Mouse (Mus musculus): ENCODE data around the gene Gm9117. TPM values are rescaled to one million over a fixed set of nuclear protein-coding genes. Genes with fewer than 3 reads are reported as not detected.
"Not testable (repeated sequence)": the region's sequence is repeated elsewhere in the genome, so short reads cannot be mapped to it uniquely, and the experiment has no call there.

The Gm9117 gene
- polyA plus RNA-seq (2012; rRNA removed) (not detected in 2 replicates), polyA plus RNA-seq (2014; fragmentation: Nextera tagmentation; extraction: Ambion mirVana) (not detected in 2 replicates)

DNA sequence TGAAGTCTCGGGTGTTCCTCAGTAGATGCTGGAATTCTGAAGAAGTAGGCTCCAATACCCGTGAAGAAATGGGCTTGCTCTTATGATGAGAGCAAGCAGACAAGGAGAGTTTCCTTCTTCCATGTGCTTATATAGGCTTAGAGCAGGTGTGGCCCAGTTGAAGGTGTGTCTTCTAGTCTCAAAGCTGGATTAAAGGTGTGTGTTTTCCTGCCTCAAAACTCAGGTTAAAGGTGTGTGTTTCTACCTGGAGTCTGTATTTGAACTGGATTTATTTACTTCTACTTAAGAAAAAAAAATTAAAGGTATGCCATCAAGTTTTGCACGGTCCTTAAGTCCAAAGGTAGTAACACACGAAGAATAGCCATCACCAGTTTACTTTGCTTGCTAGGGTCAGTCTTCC, at the start of gene Gm9117:
TSS of gene Gm9117 (minus strand) at position 101 of the 400 bp plus-strand sequence.
- H3K4me1 ChIP-seq (replicated peaks; ENCODE audit: control insufficient read depth in 2 of 2, insufficient read depth in 2 of 2, low read length in 1 of 2); H3K4me3 ChIP-seq (ENCODE audit: insufficient read depth in 1 of 2, low read depth in 2 of 2, low read length in 2 of 2); H3K9ac ChIP-seq (replicated peaks); H3K9me3 ChIP-seq (ENCODE audit: control insufficient read depth, low read length); H3K27me3 ChIP-seq (ENCODE audit: control insufficient read depth, insufficient read depth, low read length); ATAC-seq (ENCODE audit: insufficient read depth); H3K36me3 ChIP-seq (replicated peaks; ENCODE audit: control insufficient read depth, insufficient read depth, low read depth); DNase-seq (ENCODE audit: low read depth in 3 of 3, low spot score in 3 of 3); H3K27ac ChIP-seq; H3K4me2 ChIP-seq (ENCODE audit: low read depth): not testable (repeated sequence)
- 66% methylated on average over 3 of the region's 4 CpGs for WGBS (ENCODE audit: insufficient replicate concordance)

GRCm38 (mm10) chr3:93968938-93969337, 25.6 kb upstream of the Gm9117 start:
- H3K36me3 ChIP-seq (replicated peaks; ENCODE audit: control insufficient read depth, insufficient read depth, low read depth); H3K9ac ChIP-seq (replicated peaks); H3K4me3 ChIP-seq (ENCODE audit: insufficient read depth in 1 of 2, low read depth in 2 of 2, low read length in 2 of 2); H3K27ac ChIP-seq; ATAC-seq (ENCODE audit: insufficient read depth); H3K27me3 ChIP-seq (ENCODE audit: control insufficient read depth, insufficient read depth, low read length); H3K9me3 ChIP-seq (ENCODE audit: control insufficient read depth, low read length); H3K4me2 ChIP-seq (ENCODE audit: low read depth); H3K4me1 ChIP-seq (replicated peaks; ENCODE audit: control insufficient read depth in 2 of 2, insufficient read depth in 2 of 2, low read length in 1 of 2); DNase-seq (ENCODE audit: low read depth in 3 of 3, low spot score in 3 of 3): not testable (repeated sequence)
- 64% methylated on average over 6 of the region's 6 CpGs for WGBS (ENCODE audit: insufficient replicate concordance)

GRCm38 (mm10) chr3:93961214-93961613, 17.9 kb upstream of the Gm9117 start, which contains the start of gene Tdpoz5:
TSS of gene Tdpoz5 (minus strand) at chr3:93961314.
- H3K36me3 ChIP-seq (replicated peaks; ENCODE audit: control insufficient read depth, insufficient read depth, low read depth); H3K27me3 ChIP-seq (ENCODE audit: control insufficient read depth, insufficient read depth, low read length); ATAC-seq (ENCODE audit: insufficient read depth); H3K4me2 ChIP-seq (ENCODE audit: low read depth); DNase-seq (ENCODE audit: low read depth in 3 of 3, low spot score in 3 of 3); H3K9ac ChIP-seq (replicated peaks); H3K9me3 ChIP-seq (ENCODE audit: control insufficient read depth, low read length); H3K4me3 ChIP-seq (ENCODE audit: insufficient read depth in 1 of 2, low read depth in 2 of 2, low read length in 2 of 2); H3K27ac ChIP-seq; H3K4me1 ChIP-seq (replicated peaks; ENCODE audit: control insufficient read depth in 2 of 2, insufficient read depth in 2 of 2, low read length in 1 of 2): not testable (repeated sequence)
- 32% methylated on average over 2 of the region's 4 CpGs for WGBS (ENCODE audit: insufficient replicate concordance)

DNA sequence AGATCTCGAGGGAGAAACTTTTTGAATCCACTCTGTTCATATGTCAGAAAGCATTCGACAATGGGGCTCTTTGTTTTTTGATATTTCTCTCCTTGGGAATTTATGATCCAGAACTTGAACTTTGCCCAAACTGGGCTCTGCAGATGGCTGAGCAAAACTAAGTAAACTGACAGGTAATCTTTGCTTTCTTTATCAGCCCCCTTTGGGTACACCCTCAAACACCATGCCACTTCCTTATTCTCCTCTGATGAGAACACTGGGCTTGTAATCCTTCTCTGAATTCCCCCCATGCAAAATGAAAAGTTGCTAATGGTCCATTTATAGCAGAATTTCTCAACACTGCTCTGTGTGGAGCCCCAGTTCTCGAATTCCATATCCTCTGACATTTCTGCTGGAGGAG, 5.0 kb downstream of the Gm9117 start:
- no CpG with 5 or more reads among the region's 3 CpGs for WGBS (ENCODE audit: insufficient replicate concordance)

More for the DNA sequence above, 5.0 kb downstream of the Gm9117 start:
- DNase-seq (ENCODE audit: low read depth in 3 of 3, low spot score in 3 of 3); ATAC-seq (ENCODE audit: insufficient read depth); H3K4me3 ChIP-seq (ENCODE audit: insufficient read depth in 1 of 2, low read depth in 2 of 2, low read length in 2 of 2); H3K27ac ChIP-seq; H3K9me3 ChIP-seq (ENCODE audit: control insufficient read depth, low read length); H3K4me1 ChIP-seq (replicated peaks; ENCODE audit: control insufficient read depth in 2 of 2, insufficient read depth in 2 of 2, low read length in 1 of 2); H3K36me3 ChIP-seq (replicated peaks; ENCODE audit: control insufficient read depth, insufficient read depth, low read depth); H3K9ac ChIP-seq (replicated peaks); H3K4me2 ChIP-seq (ENCODE audit: low read depth); H3K27me3 ChIP-seq (ENCODE audit: control insufficient read depth, insufficient read depth, low read length): not testable (repeated sequence)

Other genes starting within 250 kb of the Gm9117 start
- not detected in 2 replicates for gene Gm5773, start 170.5 kb downstream of the Gm9117 start, polyA plus RNA-seq (2012; rRNA removed)
- gene Gm5773, start 170.5 kb downstream of the Gm9117 start, polyA plus RNA-seq (2014; fragmentation: Nextera tagmentation; extraction: Ambion mirVana) = not detected in 2 replicates
- not detected in 2 replicates for gene Tdpoz4, start 147.1 kb downstream of the Gm9117 start, polyA plus RNA-seq (2012; rRNA removed)
- gene Tdpoz4, start 147.1 kb downstream of the Gm9117 start, polyA plus RNA-seq (2014; fragmentation: Nextera tagmentation; extraction: Ambion mirVana) = not detected in 2 replicates
- gene Tdpoz3, start 117.5 kb downstream of the Gm9117 start, polyA plus RNA-seq (2012; rRNA removed) = not detected in 2 replicates
- not detected in 2 replicates for gene Tdpoz3, start 117.5 kb downstream of the Gm9117 start, polyA plus RNA-seq (2014; fragmentation: Nextera tagmentation; extraction: Ambion mirVana)
- gene Tdpoz5, start 17.8 kb upstream of the Gm9117 start, polyA plus RNA-seq (2012; rRNA removed) = not detected in 2 replicates
- not detected in 2 replicates for gene Tdpoz5, start 17.8 kb upstream of the Gm9117 start, polyA plus RNA-seq (2014; fragmentation: Nextera tagmentation; extraction: Ambion mirVana)
- gene Gm9125, start 111.3 kb upstream of the Gm9117 start, polyA plus RNA-seq (2012; rRNA removed) = not detected in 2 replicates
- not detected in 2 replicates for gene Gm9125, start 111.3 kb upstream of the Gm9117 start, polyA plus RNA-seq (2014; fragmentation: Nextera tagmentation; extraction: Ambion mirVana)
- not detected in 2 replicates for gene Gm10697, start 129.1 kb upstream of the Gm9117 start, polyA plus RNA-seq (2012; rRNA removed)
- not detected in 2 replicates for gene Gm10697, start 129.1 kb upstream of the Gm9117 start, polyA plus RNA-seq (2014; fragmentation: Nextera tagmentation; extraction: Ambion mirVana)
- not detected in 2 replicates for gene Gm10696, start 234.7 kb upstream of the Gm9117 start, polyA plus RNA-seq (2012; rRNA removed)
- not detected in 2 replicates for gene Gm10696, start 234.7 kb upstream of the Gm9117 start, polyA plus RNA-seq (2014; fragmentation: Nextera tagmentation; extraction: Ambion mirVana)

Data from liver, embryonic 14.5 days (tissue).